Mouse (Mus musculus) heart, adult 18-20 months (tissue): ENCODE results near the gene Ppp6r3. TPM values are rescaled to one million over a fixed set of nuclear protein-coding genes. Genes with fewer than 3 reads are reported as not detected.

Source experiments
- DNase-seq, 2 experiments: peaks; one replicate each; pipeline ENCODE4 v3.0.0; 2021 to 2022; ENCODE audit warnings: mixed read lengths in 1 of 2
- total RNA-seq, 2 experiments: library from RNA; stranded (reverse); gene quantifications; 2 replicates each; pipeline ENCODE4 v1.2.3; 2021

Ppp6r3 gene
- total RNA-seq, 2 experiments from 2014 or later, result 69.6 to 70.7 TPM

GRCm38 (mm10) chr19:3434124-3434523 is 141.4 kb downstream of the Ppp6r3 start:
- no peak for DNase-seq

GRCm38 (mm10) chr19:3431969-3432368 is 143.6 kb downstream of the Ppp6r3 start:
- DNase-seq, result no peak

- DNase-seq, result no peak
Measured at GRCm38 (mm10) chr19:3431066-3431465, 144.5 kb downstream of the Ppp6r3 start.

GRCm38 (mm10) chr19:3429156-3429816 is 146.3 kb downstream of the Ppp6r3 start:
- peak; percentile 33 to 47 for DNase-seq

DNA sequence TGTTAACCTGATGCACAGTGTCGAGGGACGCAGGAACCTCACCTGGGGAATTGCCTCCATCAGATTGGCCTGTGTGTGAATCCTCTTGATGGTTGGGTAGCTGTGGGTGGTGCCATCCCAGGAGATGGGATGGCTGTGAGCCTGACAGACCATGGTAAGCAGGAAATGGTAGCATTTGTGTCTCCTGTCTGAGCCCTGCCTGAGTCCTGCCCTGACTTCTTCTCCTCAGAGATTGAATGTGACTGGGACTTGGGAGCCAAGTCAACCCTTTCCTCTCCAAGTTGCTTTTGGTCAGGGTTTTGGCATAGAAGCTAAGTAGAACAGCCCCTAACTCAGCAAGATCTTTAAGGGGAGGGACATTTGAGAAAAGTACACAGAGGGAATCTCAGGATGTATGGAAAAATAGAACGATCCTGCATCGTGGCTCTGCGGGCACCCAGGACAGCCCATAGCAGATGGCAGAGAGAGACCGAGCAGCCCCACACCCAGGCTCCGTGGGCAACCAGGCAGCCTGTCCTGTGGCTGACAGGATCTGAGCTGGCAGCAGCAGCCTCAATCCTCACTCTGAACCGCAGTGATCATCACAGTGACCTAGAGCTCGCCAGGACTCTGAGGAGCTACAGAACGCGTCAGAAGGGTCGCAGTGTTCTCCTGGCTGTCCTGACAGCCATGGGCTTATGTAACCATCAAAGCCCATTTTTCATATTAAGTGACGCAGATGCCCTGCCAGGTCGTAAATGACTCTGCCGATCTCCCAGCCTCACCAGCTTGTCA is 147.3 kb downstream of the Ppp6r3 start:
- no peak for DNase-seq

DNA sequence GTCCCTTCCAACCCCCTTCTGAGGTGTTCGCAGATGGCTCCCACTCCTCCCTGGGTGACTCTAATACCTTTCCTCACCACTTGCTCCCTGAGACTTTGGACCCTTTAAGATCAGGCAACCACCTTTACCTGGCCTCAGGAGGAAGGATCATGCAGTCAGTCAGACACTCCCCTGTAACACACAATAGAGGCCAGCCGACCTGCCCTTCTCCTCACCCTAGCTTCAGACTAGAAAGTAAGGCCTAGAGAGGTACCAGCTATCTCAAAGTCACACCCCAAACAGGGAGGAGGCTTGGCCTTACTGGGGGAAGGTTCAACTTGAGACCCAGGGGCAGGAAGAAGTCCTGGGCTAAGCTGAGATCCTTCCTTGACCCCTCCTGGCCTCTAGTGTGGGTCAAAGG is 151.3 kb downstream of the Ppp6r3 start:
- no peak for DNase-seq

- peak; percentile 14 to 19 for DNase-seq
Measured at GRCm38 (mm10) chr19:3422981-3423380, 152.6 kb downstream of the Ppp6r3 start.

- no peak for DNase-seq
Measured at GRCm38 (mm10) chr19:3422488-3422887, 153.1 kb downstream of the Ppp6r3 start.

DNA sequence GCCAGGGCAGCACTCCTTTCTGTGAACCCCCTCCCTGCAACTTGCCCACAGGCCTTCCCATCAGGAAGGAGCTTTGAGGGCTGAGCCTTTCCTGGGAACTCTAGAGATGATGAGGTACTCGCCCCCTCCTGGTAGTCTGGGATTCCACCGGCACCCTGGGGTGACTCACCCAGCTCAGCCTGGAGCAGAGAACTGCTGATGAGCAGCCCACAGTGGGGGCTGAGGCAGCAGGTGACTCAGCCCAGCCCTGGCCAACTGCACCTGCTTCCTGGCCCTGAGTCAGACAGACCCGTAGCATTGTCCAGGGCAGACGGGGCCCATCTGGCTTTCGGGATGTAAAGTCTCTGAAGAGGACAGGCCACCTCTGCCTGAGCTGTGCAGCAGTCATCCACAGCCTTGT is 156.3 kb downstream of the Ppp6r3 start:
- DNase-seq, result no peak

DNA sequence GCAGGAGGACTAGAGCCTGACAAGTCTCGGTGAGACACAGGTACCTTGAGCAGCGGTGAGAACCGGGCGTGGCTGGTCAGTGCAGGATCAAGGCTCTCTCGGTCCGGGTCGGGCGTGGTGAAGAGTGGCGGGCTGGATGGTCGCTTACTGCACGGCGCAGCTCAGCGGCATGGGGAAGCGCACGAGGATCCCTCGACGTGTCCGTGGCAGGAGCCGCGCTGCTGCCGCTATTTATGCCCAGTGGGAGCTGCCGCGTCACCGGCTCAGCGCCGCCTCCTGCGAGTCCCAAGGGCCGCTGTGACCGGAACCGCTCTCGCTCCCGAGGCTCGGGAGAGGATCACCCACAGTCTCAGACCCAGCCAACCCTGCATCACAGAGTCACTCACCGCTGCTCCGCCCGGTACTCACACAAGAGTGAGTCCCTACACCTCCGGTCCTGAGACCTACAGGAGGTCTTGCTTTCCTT is 161.2 kb downstream of the Ppp6r3 start, which contains the start of gene Gal:
TSS of gene Gal (minus strand) at position 277 of the 466 bp plus-strand sequence.
- peak; percentile 19 to 20 for DNase-seq

DNA sequence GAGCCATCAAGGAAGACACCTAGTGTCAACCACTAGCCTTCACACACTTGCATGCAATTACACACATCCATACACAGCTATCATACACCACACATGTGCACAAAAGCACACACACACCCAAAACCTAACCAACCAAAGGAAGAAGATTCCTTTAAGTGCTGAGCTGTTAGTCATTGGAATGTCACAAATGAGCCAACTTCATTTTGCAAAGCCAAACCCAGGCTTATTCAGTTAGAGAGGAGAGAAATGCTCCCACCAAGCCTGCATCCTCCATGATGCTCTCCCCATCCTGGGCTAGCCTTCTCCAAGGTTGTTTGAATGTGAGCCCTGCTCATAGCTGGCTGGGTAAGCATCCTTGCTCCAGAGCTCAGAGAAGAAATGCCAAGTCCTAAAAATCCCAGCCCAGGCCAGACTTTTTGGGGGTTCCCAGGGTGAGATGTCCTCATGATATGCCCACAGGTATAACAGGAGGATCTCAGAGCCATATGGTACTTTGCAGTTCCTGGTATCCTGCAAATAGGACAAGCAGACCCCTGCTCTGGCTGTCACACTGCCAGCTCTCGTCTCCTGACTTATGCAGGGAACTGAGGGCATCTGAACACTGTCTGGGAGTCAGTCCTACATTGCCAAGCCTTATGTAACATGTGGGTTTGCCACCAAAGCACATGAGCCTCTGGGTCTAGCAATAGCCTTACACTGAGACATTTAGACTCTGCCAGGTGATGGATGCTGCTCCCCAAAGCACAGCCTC is 169.8 kb downstream of the Ppp6r3 start:
- no peak for DNase-seq

Other genes with a start within 250 kb of the Ppp6r3 start
- gene Tesmin, start 186.9 kb downstream of the Ppp6r3 start, total RNA-seq, result 1 to 10 TPM; 1.4 to 2.0 TPM
- gene Gal, start 161.2 kb downstream of the Ppp6r3 start, total RNA-seq, result not detected
- 10 to 100 TPM; 46.5 to 49.3 TPM for gene Lrp5, start 110.8 kb upstream of the Ppp6r3 start, total RNA-seq
- 1 to 10 TPM; 5.5 to 8.3 TPM for gene 1810055G02Rik, start 132.5 kb upstream of the Ppp6r3 start, total RNA-seq
- 10 to 100 TPM; 27.2 to 29.3 TPM for gene Kmt5b, start 191.7 kb upstream of the Ppp6r3 start, total RNA-seq